Mouse (Mus musculus): ENCODE results near the gene Pik3r2.

Pik3r2 gene

GRCm38 (mm10) chr8:70773410-70773809, 3.1 kb downstream of the Pik3r2 start:
- in situ Hi-C loops (cut with MseI, MboI) = no loop called here

- in situ Hi-C loops (cut with MseI, MboI) = no loop called here
Observed at GRCm38 (mm10) chr8:70772890-70773289, 3.6 kb downstream of the Pik3r2 start.

DNA sequence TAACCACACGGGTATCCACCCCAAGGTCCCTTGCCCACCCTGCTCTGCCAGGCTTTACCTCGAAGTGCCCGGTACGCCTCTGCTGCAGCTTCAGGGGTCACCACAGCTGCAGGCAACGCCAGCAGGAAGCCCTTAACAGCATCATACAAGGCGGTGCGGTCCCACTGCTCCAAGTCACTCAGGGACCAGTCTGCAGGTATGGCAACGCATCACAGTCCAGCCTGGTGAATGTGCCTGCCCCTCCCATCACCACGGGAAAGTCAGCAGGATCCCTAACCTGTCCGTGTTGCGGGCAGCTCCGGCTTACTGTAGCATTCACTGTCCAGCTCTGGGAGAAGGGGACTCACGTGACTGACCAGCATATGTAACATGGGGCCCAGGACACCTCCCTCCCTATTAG, 4.4 kb downstream of the Pik3r2 start:
- in situ Hi-C loops (cut with MseI, MboI) = no loop called here

- in situ Hi-C loops (cut with MseI, MboI) = no loop called here
Observed at GRCm38 (mm10) chr8:70771217-70771616, 5.3 kb downstream of the Pik3r2 start.

DNA sequence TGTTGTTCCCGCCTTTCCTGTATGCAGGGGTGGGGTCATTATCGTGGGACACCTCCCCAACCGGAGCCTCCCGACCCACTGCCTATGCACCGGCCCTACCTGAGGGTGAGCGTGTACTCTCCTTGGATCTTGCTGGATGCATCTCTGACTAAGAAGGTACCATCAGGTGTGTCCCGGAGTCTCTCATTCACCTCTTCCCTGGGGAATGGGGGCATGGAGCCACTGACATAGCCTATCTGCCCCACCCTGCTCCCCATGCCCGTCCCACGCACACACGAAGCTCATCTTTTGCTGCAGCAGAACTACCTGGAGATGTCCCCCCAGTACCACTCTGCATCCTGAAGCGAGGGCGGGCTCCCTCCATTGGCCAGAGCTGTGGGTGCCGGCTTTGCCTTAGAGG, 5.8 kb downstream of the Pik3r2 start:
- in situ Hi-C loops (cut with MseI, MboI) = no loop called here

- in situ Hi-C loops (cut with MseI, MboI) = no loop called here
Observed at GRCm38 (mm10) chr8:70769858-70770257, 6.7 kb downstream of the Pik3r2 start.

DNA sequence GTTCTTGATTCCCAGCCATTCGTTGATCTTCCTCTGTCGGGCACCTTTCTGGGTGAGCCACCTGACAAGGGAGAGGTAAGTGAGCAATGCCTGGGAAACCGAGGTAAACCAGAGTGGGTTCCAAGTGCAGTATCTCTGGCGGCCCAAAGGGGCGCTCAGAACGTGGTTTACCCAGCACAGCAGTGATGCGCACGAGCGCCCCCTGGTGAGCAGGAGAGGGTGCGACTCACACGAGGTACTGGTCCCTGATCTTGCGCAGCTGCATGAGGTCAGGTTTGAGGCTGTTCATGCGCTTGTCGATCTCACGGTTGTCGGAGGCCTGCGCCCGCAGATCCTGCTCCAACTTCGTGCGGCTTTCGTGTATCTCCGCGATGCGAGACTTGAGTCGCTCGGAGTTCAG, 7.2 kb downstream of the Pik3r2 start:
- in situ Hi-C loops (cut with MseI, MboI) = no loop called here

DNA sequence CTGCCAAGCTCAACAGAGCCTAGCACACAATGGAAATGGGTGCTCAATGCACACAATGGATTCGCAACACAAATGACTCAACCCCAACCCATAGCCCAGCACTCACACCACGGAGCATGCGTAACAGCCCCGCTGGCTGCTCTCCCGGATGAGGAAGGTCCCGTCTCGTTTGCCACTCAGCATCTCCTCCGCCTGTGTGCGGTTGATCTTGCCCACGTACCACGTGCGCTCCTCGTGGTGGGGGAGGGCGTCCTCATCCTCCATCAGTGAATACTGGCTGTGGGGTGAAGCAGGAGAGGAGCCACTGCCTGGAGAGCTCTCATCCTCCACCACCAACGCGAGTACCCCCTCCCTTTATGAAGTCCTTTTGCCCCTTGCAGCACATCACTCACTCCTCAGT, 7.6 kb downstream of the Pik3r2 start:
- in situ Hi-C loops (cut with MseI, MboI) = no loop called here

- in situ Hi-C loops (cut with MseI, MboI) = no loop called here
Observed at GRCm38 (mm10) chr8:70768231-70768776, 8.2 kb downstream of the Pik3r2 start.

GRCm38 (mm10) chr8:70767503-70767902, 9.0 kb downstream of the Pik3r2 start:
- in situ Hi-C loops (cut with MseI, MboI) = no loop called here

DNA sequence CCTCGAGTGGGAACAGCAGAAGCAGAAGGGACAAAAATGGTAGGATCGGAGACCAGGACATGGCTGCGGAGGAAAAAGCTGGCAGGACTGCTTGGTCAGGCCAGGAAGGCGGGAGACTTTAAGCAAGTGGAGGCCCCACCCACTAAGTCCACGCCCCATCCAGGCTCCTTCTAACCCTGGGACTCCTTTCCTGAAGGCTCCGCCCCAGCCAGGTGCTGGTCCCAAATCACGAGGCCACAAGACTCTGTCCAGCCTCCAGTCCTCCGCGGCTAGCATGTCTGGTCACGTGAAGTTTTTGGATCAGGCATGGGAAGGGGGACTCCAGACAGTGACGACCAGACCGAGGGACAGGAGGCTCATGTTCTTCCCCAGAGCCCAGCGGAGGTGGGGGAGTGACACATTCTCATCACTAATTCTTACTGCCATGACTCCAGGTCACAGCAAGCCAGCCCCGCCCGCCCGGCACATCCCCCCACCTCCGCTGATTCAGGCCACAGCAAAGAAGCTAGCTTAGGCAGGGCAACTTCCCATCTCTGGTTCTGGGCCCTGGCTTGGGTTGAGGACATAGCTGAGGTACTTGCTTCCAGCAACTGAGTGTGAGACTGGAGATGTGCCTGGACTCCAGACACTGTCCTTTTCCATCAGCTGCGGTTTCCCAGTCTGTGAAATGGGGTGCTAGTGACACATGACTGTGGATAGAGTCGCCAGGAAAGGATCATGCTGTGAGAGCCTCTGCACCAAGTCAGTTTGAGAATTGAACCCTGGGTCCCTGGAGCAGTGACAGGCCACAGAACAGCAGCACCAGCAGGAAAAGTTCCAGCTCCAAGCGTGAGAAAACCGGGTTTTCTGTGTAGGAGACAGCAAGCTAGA, 9.7 kb downstream of the Pik3r2 start:
- in situ Hi-C loops (cut with MseI, MboI) = no loop called here

- in situ Hi-C loops (cut with MseI, MboI) = no loop called here
Observed at GRCm38 (mm10) chr8:70765838-70766570, 10.5 kb downstream of the Pik3r2 start.

DNA sequence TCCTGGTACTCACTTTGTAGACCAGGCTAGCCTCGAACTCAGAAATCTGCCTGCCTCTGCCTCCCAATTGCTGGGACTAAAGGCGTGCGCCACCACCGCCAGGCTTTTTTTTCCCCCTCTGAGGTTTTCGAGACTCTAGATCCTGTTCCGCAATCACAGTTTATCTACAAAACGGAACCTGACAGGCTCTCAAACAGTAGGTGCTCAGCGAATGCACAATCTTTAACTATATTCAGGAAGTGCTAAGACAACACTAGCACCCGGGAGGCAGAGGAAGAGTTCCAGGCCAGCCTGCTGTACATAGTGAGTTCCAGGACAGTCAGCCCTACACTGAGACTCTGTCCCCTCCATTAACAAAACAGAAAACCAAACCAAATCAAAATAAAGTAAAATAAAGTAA, 11.2 kb downstream of the Pik3r2 start:
- in situ Hi-C loops (cut with MseI, MboI) = no loop called here

- in situ Hi-C loops (cut with MseI, MboI) = no loop called here
Observed at GRCm38 (mm10) chr8:70764676-70765075, 11.8 kb downstream of the Pik3r2 start.

GRCm38 (mm10) chr8:70764026-70764425, 12.5 kb downstream of the Pik3r2 start:
- in situ Hi-C loops (cut with MseI, MboI) = no loop called here

DNA sequence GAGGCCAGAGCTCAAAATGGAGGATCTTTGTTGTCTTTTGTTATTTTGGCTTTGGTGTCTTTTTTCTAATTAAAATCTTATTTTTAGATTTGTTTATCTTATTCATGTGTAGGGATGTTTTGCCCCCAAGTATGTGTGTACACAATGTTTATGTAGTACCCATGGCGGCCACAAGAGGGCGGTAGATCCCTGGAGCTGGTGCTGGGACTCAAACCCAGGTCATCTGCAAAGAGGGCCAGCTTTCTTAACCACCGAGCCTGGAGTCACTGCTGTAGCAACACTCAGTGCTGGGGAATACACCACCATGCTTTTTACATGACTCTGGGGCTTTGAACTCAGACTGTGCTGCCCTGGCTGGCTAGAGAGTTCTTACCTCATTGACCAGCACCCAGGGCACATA, 13.2 kb downstream of the Pik3r2 start:
- in situ Hi-C loops (cut with MseI, MboI) = no loop called here

GRCm38 (mm10) chr8:70762118-70762517, 14.4 kb downstream of the Pik3r2 start:
- in situ Hi-C loops (cut with MseI, MboI) = no loop called here

GRCm38 (mm10) chr8:70760775-70761406, 15.6 kb downstream of the Pik3r2 start, which contains the start of gene Mpv17l2:
TSS of gene Mpv17l2 (minus strand) at chr8:70760946.
- in situ Hi-C loops (cut with MseI, MboI) = no loop called here

GRCm38 (mm10) chr8:70760350-70760749, 16.2 kb downstream of the Pik3r2 start:
- in situ Hi-C loops (cut with MseI, MboI) = no loop called here

GRCm38 (mm10) chr8:70758616-70759561, 17.6 kb downstream of the Pik3r2 start:
- in situ Hi-C loops (cut with MseI, MboI) = loop anchor here (5.0 kb wide), 1 partner anchor 37 kb away; the partner anchor contains the start of gene Pde4c (in 2 of the 2)

DNA sequence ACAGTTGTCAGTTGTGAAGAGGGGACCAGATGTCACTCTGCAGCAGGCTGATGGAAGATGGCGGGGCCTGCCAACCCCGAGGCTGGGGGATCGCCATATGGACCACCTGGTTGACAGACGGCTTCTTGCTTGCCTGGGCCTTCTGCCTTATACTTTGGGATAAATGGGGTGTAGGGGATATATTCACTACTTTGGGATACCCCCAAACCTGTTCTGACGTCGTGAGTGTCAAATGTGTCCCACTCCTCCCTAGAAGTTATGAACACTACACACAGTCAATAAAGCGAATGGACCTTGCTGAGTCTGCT, 18.3 kb downstream of the Pik3r2 start:
- in situ Hi-C loops (cut with MseI, MboI) = loop anchor here (5.0 kb wide), 1 partner anchor 36 kb away; the partner anchor contains the start of gene Pde4c (in 2 of the 2)

Measured in mouse trophoblast stem cell (cell line).